In genomic region chr12:21191546-21191945, GRCm38 (mm10) we compare ENCODE assay signal across 15 mouse cellular contexts.
"Had no signal": no experiment of that assay in that cellular context is flagged by ENCODE, and none has a peak within 500 bp of the region (broad histone marks: within the 10 kb centered on the region; RNA-seq: fewer than 3 reads in every experiment).

No protein-coding gene starts in this region.

- H3K9me3 ChIP-seq: limb, embryonic 10.5 days; megakaryocyte, embryonic 14.5 days; midbrain, embryonic 12.5 days; neural tube, embryonic 13.5 days had no signal

- H3K4me2 ChIP-seq: midbrain, embryonic 12.5 days; neural tube, embryonic 13.5 days had no signal

- DNase-seq: kidney, adult 18-20 months; kidney, postnatal 10 days; kidney, postnatal 4 days; lung, adult 2 months; lung, postnatal 36 days; retina, postnatal 1 day; right cerebral cortex, postnatal 14 days; thymus, postnatal 14 days had no signal

- H3K9ac ChIP-seq: midbrain, embryonic 12.5 days; neural tube, embryonic 13.5 days had no signal

- ATAC-seq: lung, postnatal 0 days; midbrain, embryonic 16.5 days had no signal

- H3K27me3 ChIP-seq: megakaryocyte, embryonic 14.5 days; midbrain, embryonic 12.5 days; neural tube, embryonic 13.5 days had no signal

- H3K4me1 ChIP-seq: limb, embryonic 10.5 days; neural tube, embryonic 13.5 days had no signal

- H3K27ac ChIP-seq: left cerebral cortex, adult 2 months; limb, embryonic 10.5 days; midbrain, embryonic 12.5 days; neural tube, embryonic 13.5 days had no signal

- H3K4me3 ChIP-seq: left cerebral cortex, adult 2 months; limb, embryonic 10.5 days; megakaryocyte, embryonic 14.5 days; midbrain, embryonic 12.5 days; neural tube, embryonic 13.5 days had no signal
